Mouse (Mus musculus) CD4-positive, CD25-positive, alpha-beta regulatory T cell, adult 2 months (primary cell): ENCODE results near the gene Mrpl11.
"Not testable (repeated sequence)": the region's sequence is repeated elsewhere in the genome, so short reads cannot be mapped to it uniquely, and the experiment has no call there.

ENCODE experiments used
- DNase-seq: peaks from one replicate; pipeline ENCODE4 v3.0.0-alpha.2; 2012; ENCODE audit warnings: low read depth, low spot score

Mrpl11 gene

DNA sequence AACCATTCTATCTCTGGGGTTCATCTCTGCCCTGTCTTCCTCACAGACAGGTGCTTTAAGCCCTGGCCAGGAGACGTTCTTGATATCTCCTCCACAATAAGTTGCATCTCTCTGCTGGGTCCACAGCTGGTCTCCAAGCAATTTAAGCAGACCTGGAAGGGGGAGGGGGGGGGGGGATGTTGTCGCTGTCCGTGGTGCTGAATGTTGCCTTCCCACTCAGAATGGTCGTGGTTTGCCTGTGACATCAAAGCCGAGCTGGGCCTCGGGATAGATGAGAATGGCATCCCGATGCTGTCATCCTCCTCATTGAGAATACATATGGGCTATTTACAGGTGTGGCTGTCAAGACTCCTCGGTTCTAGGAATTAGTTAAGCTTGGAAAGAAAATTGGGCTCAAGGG, 30.4 kb downstream of the Mrpl11 start:
- DNase-seq = peak; percentile 46

DNA sequence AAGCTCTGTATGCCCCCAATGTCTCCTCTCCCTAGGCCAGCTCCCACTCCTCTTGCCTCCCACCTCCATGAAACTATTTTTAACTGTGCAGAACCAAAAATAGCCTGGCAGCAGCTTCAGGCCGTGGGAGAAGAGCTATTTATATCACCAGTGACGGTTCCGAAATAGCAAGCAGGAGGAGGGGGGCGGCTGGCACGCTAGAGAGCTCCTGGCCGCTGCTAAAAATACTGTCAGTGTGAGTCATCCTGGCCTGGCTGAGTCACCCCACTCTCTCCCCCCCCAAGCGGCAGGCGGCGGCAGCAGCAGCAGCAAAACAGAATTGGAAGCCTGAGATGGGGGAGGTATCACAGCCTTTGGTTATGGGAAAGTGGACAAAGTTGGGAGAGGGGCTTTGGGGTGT, 31.0 kb downstream of the Mrpl11 start:
- DNase-seq = peak; percentile 76

DNA sequence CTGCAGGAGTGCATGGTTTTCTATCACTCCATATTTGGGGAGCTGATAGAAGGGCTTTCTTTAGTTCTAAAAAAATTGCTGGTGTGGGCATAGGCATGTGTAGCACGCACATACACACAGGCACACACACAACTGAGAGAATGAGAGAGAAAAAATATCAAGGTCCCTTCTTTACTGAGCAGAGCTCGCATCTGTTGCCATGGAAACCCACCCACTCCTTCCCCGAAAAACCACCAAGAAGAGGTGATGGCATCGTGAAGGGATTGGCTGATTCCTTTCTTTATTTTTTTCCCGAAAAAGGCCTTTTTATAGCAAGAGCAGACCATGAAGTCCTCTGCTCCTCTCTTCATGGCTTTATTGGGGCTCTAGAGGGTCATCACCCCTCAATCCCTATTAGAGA, 32.1 kb downstream of the Mrpl11 start:
- peak; percentile 73 for DNase-seq

DNA sequence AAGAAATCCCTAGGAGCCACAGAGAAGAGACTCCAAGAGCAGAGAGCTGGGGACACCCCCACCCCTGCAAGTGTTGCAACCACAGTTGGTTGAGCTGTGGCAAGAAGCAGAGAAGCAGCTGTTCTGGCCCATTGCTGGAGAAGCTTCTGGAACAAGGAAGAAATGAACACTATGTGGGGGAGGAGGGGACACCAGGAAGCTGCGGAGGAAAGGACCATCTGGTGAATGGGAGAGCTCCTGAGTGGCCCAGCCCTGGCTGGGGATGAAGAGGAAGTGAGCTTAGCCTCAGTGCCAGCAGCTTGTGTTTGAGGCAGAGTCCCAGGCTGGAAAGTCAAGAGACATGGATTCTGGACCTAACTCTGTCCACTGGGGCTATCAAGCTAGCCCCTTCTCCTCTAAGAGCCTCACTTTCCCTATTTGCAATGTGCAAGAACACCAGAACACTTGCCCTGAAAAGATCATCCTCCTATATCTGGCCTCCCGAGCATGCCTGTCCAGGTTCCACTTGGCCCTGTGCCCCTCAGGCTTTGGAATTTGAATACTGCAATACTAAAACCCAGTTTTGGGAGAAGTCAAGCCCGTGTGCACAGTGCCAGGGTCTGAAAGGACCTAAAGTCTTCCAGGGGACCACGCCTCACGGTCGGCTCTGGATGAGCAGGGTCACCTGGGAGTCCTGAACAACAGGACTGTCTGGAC, 37.6 kb downstream of the Mrpl11 start:
- no peak for DNase-seq

DNA sequence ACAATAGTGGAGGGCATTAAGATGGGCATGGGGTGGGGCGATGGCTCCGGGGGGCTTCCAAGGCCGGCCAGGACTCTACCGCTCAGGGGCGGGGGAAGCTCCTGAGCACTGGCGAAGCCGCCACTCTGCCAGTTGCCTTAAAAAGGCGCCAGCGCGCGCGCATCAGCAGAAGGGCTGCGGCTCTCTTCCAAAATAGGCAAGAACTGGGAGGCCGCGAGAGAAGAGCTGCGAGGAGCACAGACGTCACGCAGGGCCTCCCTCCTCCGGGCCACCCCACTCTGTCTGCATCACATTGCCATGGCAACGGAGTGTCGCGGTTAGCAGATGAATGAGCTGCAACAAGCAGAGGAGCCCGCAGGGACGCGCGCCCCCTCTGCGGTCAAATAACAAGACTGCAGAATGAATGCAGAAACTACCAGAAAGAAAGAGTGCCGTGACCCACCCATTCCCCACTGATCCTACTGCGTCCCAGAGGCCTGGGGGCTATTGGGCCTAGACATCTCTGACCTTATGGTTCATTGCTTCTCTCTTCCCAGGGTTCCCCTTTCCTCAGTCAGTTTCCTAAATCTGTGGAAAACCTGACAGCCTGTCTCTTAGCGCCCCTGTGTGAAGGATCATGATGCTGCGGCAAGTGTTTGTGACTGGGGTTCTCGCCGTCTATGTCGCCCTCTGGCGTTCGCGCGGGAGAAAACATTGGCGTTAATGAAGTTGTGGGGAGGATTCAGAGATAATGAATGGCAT, 39.9 kb downstream of the Mrpl11 start:
- peak; percentile 93 for DNase-seq

DNA sequence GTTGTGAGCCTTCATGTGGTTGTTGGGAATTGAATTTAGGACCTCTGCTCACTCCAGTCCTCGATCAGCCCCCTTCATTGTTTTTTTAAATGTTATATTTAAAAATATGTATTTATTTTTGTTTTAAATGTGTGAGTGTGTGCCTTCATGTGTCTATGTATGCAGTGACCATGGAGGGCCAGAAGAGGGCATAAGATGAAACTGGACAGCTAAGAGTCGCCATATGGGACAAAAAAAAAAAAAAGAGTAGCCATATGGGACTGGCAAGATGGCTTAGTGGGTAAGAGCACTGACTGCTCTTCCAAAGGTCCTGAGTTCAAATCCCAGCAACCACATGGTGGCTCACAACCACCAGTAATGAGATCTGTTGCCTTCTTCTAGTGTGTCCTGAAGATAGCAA, 41.7 kb downstream of the Mrpl11 start:
- not testable (repeated sequence) for DNase-seq

DNA sequence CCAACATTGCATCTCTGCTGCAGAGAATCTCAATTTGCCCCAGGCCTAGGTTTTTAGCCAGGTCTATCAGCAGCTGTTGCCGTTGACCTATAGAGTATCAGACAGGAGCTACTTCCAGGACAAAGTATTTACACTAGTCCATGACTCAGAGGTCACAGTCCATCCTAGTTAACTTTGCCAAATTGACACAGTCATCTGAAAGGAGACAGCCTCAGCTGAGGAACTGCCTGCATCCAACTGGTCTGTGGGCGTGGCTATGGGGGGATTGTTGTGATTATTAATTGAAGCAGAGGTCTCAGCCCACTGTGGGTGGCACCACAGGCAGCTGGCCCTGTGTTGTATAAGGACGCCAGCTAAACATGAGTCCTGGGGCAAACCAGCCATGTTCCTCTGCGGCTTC, 43.0 kb downstream of the Mrpl11 start:
- DNase-seq = no peak

DNA sequence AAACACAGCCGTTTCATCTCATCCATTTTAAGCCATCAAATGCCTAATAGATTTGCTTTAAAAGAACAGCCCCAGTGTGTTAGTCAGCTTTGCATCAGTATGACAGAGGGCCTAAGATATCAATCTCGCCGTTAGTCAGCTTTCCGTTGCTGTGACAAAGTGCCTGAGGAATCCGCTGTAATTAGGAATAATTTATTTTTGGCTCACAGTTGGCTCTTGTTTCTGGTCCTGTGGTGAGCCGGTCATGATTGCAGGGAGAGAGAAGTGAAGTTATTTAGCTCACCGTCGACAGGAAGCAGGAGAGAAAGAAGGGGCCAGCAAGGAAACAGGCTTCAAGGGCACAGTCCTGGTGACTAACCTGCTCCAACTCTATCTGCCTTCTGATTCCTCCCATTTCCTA, 51.2 kb downstream of the Mrpl11 start:
- no peak for DNase-seq

DNA sequence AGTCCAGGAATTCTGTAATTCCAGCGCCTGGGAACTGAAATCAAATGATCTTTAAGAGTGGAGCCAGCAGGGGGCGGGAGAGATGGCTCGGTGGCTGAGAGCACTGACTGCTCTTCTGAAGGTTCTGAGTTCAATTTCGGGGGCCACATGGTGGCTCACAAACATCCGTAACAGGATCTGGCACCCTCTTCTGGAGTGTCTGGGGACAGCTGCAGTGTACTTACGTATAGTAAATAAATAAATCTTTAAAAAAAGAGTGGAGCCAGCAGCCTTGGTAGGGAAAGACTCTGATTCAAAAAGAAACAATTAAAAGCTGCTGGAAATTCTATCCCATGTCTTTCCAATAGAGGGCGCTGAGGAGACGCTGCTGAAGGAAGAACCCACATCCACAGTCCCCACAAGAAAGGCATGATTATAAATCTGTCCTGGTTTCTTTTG, 53.0 kb downstream of the Mrpl11 start:
- peak; percentile 78 for DNase-seq

DNA sequence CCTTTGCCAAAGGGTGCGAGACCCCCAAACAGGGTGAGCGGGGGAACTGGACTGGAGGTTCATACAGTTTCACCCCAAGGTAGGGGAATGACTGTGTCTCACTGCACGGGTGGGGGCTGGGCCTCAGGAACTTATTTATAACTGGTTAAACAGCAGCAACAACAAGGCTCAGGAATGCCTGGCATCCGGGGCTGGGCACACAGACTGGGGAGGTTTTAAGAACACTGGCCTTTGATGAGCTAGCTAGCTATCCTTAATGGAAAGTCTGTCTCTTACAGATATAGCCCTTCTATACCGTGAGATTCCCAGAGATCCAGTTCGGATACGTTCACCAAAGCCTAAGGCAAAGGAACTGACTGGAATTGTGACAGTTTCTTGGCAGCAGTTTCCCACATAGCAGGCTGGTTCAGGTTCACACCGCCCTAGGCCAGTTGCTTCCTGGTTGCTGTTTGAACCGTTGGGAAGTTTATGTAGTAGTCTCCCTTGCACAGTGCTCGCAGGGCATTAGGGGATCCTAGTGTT, 54.3 kb downstream of the Mrpl11 start:
- DNase-seq = no peak
